Mouse (Mus musculus): ENCODE results near the gene Galns.
A peak's percentile ranks its signal among the peaks of the same experiment; 100 is the strongest.

Gene Galns

DNA sequence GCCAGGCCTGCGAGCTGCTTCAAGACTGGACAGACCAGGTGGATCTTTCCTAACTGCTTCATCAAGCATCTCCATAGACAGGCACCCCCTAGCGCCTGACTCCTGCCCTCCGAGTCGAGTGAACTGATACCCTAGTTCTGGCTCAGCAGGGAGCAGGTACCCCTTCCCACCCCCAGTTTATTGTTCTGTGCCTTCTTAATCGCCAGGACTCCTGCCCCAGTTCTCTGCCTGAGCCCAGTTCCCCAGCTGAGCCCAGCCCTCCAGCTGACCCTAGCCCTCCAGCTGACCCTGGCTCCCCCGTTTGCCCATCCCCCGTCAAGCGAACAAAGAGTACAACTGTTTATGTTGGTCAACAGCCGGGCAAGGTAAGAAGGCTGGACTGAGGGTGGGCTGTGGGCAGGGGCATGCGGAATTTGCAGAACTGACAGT, 42.4 kb downstream of the Galns start:
- DNase-seq (ENCODE audit: low spot score in 2 of 2), result no peak

DNA sequence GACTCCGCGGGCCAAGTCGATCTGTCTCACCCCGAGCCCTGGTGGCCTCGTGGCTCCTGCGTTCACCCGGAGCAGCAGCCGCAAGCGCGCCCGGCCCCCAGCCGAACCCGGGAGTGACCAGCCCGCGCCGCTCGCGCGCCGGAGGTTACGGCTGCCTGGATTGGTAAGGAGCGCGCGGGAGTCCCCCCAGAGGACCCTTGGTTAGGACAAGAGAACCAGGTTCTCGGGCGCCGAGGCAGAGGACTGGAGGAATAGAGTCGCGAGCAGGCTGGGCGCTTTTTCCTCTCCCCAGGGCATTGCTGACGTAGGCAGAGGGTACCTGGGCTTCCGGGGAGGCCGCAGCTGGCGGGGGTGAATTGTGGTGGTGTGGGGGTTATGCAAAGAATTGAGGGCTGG, 43.2 kb downstream of the Galns start:
- no peak for DNase-seq (ENCODE audit: low spot score in 2 of 2)

DNA sequence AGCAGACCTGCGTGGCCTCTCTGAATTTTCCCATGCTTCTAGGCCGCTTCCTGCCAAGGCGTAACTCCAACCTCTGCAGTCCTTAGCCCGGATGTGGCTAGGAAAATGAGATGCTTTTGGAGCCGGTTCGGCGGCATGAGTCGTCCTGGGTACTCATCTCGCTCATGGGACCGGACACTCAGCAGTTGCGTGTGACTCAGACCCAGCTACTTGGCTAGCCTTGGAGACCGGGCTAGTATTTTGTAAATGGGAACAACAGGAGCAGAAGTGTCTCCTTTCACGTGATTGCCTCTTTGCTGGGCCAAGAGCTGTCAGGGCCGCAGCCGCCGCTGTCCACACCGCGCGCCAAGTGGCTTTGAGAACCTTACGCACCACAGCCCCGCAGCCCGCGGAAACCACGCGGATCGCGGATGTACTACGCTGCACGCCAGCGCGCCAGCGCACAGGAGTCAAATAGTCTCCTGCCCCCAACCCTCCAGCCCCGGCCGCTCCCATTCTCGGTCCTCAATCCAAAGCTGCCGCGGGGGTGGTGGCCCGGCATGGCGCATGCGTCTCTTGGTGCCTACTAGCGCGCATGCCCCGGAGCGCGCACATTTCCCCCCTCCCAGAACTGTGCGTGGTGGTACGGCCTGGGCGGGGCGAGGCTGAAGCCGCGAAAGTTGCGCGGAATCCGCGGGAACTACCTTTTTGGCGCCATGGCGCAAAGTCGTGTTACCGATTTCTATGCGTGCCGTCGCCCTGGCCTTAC, 43.7 kb downstream of the Galns start, which contains the start of gene Cdt1:
Gene Cdt1 (plus strand): TSS at position 655 of the 748 bp plus-strand sequence.
- DNase-seq (ENCODE audit: low spot score in 2 of 2), result peak; percentile 88 to 95

DNA sequence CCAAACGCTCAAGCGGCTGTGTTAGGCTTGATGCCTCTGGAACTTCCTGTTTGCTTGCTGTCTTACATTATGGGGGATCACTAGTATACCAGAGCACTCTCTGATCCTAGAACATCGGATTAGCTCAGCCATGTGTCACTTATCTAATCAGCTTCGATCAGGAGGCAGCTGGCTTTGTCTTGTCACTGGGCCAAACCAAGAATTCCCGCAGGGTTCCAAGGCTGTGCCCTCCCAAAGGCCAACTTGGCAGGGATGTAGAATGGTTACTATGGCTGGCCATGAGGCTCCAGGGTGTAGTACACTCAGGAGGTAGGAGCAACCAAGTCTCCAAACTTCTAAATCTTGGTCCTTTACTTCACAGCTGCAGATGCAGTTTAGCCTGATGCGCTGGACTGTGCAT, 44.5 kb downstream of the Galns start:
- peak in 1 of 2 experiments; percentile 55 for DNase-seq (ENCODE audit: low spot score in 2 of 2)

DNA sequence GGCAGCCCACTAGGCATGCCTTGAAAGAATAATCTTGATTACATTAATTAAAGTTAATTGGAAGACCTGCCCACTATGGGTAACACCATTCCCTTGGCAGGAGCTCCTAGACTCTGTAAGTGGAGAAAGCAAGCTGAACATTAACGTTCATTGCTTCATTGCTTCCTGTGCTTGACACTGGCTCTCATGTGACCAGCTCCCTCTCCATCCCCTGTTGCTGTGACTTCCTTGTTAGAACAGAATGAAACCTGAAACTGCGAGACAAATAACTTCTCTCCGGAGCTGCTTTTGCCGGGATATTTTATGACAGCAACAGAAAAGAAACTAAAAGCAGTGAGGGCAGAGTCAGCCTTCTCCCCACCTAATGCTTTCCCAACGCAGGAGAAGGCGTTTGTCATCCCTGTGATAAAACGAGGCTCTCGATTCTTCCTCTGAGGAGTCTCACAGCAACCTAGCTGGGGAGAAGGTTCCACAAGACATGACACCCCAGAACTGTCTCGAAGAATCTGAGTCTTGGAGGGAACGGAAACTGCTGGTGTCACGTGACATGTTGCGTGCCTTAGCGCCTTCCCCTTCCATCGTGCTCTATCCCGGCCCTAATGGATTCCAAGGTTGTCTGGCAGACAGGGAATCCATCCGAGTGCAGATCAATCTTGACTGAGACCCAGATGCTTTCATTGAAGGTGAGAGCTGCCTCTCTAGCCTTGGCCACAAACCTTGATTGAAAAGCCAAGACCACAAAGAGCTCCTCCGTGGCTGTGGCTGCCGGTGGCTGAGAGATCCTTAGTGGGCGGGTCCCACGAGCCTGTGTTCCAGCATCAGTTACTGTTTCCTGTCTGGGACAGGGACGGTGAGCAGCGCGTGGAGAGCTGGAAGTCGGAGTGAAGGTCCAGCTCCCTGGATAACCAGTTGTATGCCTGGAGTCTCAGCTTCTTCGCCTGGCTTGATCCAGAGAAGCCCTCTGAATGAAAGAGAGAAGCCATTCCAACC, 46.6 kb downstream of the Galns start:
- DNase-seq (ENCODE audit: low spot score in 2 of 2), result no peak

DNA sequence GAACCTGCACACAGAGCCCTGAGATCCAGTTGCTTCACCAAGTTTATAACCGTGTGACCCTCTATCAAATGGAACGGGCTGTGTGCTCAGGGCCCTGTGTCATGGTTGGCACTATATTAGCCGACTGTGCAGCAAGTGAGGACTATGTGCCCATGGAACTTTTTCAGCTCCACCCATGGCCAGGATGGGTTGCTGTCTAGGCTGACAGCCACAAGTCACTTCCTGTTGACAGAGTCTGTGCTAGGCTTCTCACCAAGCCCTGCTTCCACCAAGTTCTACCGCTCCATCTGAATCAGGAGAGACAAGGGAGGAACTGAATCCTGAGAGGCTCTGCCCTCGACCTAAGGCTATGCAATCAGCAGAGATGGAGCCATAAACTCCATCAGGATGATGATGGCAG, 50.1 kb downstream of the Galns start:
- DNase-seq (ENCODE audit: low spot score in 2 of 2), result no peak

DNA sequence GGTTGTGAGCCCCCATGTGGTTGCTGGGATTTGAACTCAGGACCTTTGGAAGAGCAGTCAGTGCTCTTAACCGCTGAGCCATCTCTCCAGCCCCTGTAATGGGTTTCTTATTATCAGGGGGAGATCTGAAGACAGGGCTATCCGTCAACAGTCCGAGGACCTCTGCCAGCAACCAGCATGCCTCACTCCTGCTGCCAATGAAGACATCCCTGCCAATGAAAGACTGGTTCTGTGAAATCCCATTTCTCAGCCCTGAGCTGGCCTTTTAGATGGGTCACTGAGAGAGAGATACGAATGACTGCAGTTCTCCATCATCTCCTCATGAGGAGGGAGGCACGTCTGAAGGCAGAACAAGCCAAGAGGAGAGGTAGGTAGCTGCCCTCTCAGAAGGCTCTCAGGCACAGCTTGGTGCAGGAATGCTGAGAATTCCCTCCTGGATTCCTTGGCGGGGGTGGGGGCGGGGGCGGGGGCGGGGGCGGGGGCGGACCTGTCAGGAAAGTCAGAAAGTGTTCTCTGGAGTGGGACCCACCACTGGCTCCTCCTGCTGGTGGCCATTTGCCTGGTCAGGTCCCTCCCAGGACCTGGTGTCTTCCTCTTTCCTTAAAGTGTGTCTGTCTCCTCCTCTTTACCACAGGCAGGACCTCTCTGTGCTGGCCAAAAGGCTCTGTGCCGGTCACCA, 52.5 kb downstream of the Galns start:
- peak in 1 of 2 experiments; percentile 47 for DNase-seq (ENCODE audit: low spot score in 2 of 2)

DNA sequence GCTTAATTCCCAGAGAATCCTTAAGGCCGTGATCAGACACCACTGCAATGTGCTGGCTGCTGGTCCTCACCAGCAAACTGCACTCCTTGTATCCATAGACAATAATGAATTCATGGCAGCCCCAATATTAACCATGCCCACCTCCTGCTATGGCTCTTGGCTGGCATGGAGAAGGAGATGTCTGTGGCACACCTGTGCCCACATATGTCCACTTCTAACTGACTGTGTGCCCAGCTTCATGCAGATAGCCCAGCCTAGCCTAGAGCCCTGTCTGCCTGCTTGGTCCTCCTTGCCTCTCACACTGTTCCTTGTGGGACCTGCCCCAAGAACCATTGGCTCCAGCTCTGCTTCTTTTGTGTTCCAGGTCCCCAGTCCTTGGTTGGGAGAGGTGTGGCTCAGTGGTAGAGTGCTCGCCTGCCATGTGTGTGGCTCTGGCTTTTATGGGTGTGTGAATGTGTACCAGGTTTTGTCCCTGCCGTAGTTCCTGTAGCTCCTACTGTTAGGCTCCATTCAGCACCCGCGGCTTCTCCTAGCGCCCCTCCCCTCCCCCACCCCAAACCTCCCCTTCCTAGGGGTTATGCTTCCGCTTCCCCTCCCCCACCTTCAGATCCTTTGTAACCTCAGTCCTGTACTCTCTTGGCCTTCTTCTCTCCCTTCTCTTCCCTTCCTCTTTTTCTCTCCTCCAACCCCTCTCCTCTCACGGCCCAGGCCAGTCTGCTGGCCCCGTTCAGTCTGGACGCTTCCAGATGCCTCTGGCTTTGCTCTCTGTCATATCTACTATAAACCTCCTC, 53.8 kb downstream of the Galns start:
- DNase-seq (ENCODE audit: low spot score in 2 of 2), result no peak

DNA sequence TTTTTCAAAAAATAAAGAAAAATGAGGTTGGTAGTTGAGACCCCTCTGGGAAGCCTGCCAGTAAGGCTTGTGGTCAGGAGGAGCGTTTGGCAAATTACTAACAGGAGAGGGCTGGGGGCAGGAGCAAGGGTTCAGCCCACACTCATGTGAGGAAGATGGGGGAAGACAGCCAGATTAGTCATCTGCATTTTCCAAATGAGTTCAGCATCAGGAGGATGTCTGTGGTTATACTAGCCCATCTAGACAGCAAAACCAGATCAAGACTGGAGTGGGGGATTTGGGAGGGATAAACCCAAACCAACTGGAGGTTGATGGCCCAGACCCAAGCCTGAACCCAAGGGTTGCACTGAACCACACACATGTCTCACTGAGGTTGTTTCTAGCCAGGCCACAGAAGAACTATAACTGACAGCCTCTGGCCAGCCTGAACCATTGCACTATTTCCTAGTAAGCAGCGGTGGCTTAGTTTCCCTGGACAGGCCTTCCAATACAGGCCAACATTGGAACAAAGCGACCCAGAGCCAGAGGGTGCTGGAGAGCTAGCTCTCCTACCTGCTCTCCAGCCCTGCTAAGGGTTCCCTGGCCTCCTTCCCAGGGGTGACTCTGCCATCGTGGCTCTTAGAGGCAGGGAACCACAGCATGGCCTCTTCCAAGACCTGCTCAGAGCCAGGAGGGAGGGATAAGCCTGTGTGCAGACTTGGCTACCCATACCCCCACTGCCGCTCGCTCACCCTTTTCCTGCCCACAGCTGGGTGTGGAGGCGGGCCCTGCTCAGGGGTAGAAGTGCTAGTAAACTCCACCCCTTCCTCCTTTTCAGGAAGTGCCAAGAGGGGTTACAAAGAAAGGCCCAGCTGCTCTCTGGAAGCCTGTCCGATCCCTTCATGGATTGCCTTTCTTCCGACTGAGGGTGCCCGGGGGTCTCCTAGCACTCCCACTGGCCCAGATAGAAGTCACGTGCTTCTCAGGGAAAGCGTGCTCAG, 54.9 kb downstream of the Galns start:
- no peak for DNase-seq (ENCODE audit: low spot score in 2 of 2)

DNA sequence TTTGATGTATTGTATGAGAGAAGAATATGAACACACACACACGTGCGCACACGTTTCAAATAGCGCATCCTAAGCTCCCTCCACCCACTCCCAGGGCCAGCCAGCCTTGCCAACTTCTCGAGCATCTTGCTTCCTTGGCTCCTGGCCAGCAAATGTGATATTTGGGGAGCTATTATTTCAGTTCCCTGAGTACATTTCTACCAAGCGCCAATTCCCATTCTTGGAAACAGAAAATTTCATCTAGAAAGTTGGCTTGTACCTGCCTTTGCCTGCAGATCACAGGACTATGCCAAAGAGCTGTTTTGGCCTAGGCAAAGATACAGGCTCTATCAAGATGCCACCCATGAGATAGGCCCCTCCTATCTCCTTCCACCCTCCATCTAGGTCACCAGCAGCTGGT, 56.5 kb downstream of the Galns start:
- DNase-seq (ENCODE audit: low spot score in 2 of 2), result no peak

DNA sequence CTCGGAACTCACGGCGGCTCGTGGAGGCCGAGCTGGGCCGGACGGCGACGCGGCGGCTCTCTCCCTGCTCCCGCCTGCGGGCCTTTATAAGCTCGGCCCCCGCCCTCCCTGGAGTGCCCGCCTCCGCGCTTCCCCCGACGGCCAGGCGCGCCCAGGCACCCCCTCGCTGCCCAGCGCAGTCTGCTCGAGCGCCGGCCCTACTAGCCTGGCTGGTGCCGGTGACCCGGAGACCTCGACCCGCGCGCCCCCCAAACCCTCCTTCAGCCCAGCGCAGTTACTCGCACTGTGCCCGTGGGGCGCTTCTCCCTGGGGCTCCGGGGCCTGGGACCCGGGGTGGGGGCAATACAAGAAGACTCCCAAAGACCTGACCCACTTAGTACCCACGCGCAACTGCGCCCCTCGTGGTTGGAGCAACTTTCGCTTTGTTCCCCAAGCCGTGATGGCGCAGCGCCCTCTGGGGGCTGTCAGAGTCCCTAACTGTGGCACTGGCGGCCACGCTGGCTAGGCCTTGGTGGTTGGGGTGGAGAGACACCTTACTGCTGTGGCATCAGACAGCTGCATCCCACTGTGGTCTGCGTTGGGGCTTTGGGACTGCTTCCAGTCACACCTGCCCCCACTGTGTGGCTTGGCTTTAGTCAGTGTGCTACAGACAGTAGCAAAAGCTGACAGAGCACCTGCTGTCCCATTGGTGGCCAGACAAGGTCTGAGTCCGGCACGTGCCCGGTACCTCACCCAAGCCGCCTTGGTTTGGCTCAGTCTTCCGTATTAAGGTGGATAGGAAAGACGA, 59.8 kb downstream of the Galns start, which contains the start of gene Piezo1:
Gene Piezo1 (minus strand): TSS at position 65 of the 787 bp plus-strand sequence.
- DNase-seq (ENCODE audit: low spot score in 2 of 2), result peak; percentile 63 to 85

DNA sequence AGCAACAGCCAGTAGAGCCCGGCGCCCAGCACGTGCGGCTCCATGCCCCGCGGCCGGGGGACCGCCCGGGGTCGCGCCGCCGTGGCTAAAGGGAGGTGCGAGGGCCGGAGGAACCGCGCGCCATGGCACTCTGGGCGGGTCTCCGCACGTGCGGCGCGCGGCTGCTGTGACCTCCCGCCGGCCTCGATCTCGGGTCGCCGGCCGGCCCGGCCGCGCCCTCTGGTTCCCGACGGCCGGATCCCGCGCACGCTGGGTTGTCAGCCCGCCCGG, 60.3 kb downstream of the Galns start:
- no peak for DNase-seq (ENCODE audit: low spot score in 2 of 2)

DNA sequence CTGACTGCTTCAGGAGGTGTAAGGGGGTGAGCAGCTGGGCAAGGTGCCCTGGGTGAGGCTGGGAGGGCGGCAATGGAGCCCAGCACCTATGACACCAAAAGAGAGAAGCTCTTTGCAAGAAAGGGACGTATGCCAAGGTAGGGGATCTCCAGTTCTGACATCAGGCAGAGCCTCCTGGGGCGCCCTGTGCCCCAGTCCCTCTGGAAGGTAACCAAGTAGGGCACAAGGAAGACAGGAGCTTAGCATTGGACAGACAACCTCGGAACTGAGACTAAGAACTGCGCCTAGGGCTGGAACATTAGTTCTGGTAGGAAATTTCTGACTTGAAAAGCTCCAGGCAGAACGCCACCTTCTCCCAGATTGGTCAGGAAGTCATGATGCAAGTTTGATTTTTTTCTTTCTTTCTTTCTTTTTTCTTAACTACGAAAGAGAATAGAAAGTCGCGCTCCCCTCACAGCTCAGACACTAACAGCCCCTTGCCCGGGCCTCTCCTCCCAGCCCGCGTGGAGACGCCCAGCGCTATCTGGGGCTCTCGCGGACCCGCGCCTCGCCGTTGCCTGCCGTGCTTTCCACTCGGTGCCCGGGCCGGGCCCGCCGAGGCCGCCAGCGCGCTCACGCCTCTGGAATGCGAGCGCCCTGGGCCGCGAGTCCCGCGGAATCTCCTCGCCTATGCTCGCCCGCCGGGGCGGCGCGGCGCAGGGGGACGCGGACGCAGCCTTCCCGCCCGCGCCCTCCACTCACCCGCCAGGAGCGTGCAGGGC, 60.8 kb downstream of the Galns start:
- no peak for DNase-seq (ENCODE audit: low spot score in 2 of 2)

DNA sequence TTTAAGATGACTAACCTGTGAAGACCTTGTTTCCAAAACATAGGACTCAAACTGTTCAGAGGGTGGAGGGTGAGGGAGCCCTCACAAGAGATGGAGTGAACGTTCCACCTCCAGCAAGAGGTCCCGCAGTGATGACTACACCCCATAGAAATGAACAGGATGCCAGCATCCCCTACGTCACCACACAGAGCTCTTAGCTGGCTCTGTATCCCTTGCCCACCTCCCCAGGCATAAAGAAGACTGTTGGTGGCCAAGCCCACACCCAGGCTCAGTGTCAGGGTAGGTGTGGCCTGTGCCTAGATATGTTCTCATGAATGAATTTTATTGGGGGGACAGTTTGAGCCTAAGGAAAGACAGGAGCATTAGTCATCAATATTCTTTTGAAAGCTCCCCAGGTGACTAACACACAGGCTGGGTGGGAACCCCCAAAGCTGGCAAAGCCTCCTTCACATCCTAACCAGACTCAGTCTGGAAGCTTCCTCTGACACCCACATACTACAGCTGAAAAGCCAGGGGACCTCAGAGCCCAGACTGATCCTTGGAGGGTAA, 62.3 kb downstream of the Galns start:
- DNase-seq (ENCODE audit: low spot score in 2 of 2), result no peak

DNA sequence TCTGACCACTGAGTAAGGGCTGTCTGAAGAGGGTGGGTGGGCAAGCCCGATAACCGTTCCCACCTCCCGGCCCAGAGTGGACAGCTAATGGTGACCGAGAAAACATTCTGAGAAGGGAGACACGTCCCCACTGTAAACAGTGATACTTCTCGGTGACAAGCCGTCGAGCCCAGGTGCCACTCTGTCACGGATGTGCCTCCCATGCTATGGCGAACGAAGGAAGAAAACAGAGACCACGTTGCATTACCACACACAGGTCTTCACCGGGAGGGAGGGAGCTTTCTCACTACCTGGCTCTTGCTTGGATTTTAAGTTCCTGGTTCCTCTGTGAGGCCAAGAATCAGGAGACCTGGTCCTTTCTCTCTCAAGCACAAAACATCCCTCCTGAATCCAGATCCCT, 62.9 kb downstream of the Galns start:
- no peak for DNase-seq (ENCODE audit: low spot score in 2 of 2)

DNA sequence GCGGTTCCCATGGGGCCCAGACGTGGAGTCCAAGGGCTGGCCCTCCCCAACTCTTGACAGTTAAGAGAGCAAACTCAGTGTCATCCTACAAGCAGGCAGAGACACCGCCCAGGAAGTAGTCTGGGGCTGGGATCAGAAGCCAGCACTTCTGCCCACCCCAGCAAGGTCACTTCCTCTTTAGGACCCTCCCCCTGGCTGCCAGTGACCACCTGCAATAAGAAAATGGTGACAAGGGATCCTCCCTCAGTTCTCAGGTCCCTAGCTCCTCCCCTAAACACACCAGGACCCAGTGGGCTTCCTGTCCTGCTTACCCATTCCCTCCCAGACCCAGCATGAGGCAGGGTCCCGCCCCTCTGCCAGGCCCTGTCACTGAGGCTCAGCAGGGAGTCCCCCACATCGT, 63.4 kb downstream of the Galns start:
- no peak for DNase-seq (ENCODE audit: low spot score in 2 of 2)

DNA sequence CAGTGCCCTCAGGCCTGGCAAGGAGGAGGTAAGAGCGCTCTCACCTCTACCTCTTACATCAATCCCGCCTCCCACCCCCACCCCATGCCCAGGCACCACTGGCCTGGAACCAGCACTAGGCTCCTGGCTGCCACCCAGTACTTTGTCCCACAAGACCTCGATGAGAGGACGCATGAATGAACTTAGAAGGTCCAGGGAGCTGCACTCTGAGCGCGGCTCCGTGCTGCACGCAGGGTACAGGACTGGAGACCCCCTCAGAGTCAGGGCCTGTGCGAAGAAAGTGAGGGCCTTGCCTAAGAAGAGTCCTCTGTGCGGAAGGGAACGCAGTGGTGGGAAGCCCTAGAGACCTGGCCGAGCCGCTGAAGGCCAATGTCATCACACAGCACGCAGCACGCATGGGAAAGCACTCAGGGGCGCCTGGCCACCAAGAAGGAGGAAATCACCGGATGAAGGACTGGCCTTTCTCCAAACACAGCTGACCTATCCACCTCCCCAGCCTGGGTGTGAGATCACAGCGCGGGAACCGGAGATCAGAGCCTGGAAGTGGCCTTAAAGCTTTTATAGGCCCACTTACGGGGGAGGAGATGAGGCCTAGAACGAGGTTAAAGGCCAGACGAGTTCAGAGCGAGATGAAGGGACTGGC, 64.3 kb downstream of the Galns start:
- no peak for DNase-seq (ENCODE audit: low spot score in 2 of 2)

Data from cerebellum, postnatal 4 days (tissue).